Mouse (Mus musculus): ENCODE measurements around the gene Fam20a. TPM values are rescaled to one million over a fixed set of nuclear protein-coding genes. Genes with fewer than 3 reads are reported as not detected.

Gene Fam20a
- polyA plus RNA-seq, 1 experiment from 2014 or later = 3.0 TPM

- Histone ChIP-seq H3K4me3 (ENCODE audit: low read depth, low read length) (no peak overlapping the region), H3K4me1 (replicated peaks; ENCODE audit: control insufficient read depth, insufficient read depth, low read length) (0 out of 2 replicates have a peak, but pooled peaks cover under 1% of the 10 kb centered on the region), H3K36me3 (ENCODE audit: control insufficient read depth, insufficient read depth, low read length) (no peaks in the 10 kb centered on the region), H3K4me2 (replicated peaks; ENCODE audit: low read depth, low read length) (no peak overlapping the region), H3K27me3 (ENCODE audit: control insufficient read depth, insufficient read depth, low read length) (no peaks in the 10 kb centered on the region), H3K9me3 (ENCODE audit: control insufficient read depth, low read length) (no peaks in the 10 kb centered on the region), H3K27ac (ENCODE audit: low read depth, low read length) (no peak overlapping the region), H3K9ac (ENCODE audit: low read depth, low read length) (no peak overlapping the region)
- ATAC-seq (ENCODE audit: low FRiP score) = no peak
- no peak for DNase-seq (ENCODE audit: low spot score)
- 60% methylated on average over 3 of the region's 3 CpGs for WGBS
Measured at GRCm38 (mm10) chr11:109707442-109707841, 14.6 kb downstream of the Fam20a start.

- no peak overlapping the region for H3K27ac ChIP-seq (ENCODE audit: low read depth, low read length)
- no peak overlapping the region for H3K4me3 ChIP-seq (ENCODE audit: low read depth, low read length)
- WGBS = 81% methylated on average over 4 of the region's 4 CpGs
- H3K27me3 ChIP-seq (ENCODE audit: control insufficient read depth, insufficient read depth, low read length) = no peaks in the 10 kb centered on the region
- no peaks in the 10 kb centered on the region for H3K36me3 ChIP-seq (ENCODE audit: control insufficient read depth, insufficient read depth, low read length)
- no peak for ATAC-seq (ENCODE audit: low FRiP score)
- no peaks in the 10 kb centered on the region for H3K9me3 ChIP-seq (ENCODE audit: control insufficient read depth, low read length)
- no peak overlapping the region for H3K9ac ChIP-seq (ENCODE audit: low read depth, low read length)
- no peak for DNase-seq (ENCODE audit: low spot score)
- no peak overlapping the region for H3K4me2 ChIP-seq (replicated peaks; ENCODE audit: low read depth, low read length)
- H3K4me1 ChIP-seq (replicated peaks; ENCODE audit: control insufficient read depth, insufficient read depth, low read length) = 0 out of 2 replicates have a peak, but pooled peaks cover 3% of the 10 kb centered on the region
Measured at GRCm38 (mm10) chr11:109706586-109706985, 15.5 kb downstream of the Fam20a start.

GRCm38 (mm10) chr11:109706055-109706412, 16.0 kb downstream of the Fam20a start:
- ATAC-seq (ENCODE audit: low FRiP score) (no peak), DNase-seq (ENCODE audit: low spot score) (no peak)
- Histone ChIP-seq H3K27me3 (ENCODE audit: control insufficient read depth, insufficient read depth, low read length) (no peaks in the 10 kb centered on the region), H3K4me3 (ENCODE audit: low read depth, low read length) (no peak overlapping the region), H3K9ac (ENCODE audit: low read depth, low read length) (no peak overlapping the region), H3K4me1 (replicated peaks; ENCODE audit: control insufficient read depth, insufficient read depth, low read length) (0 out of 2 replicates have a peak, but pooled peaks cover 3% of the 10 kb centered on the region), H3K27ac (ENCODE audit: low read depth, low read length) (no peak overlapping the region), H3K4me2 (replicated peaks; ENCODE audit: low read depth, low read length) (no peak overlapping the region), H3K36me3 (ENCODE audit: control insufficient read depth, insufficient read depth, low read length) (no peaks in the 10 kb centered on the region), H3K9me3 (ENCODE audit: control insufficient read depth, low read length) (no peaks in the 10 kb centered on the region)
- WGBS = 73% methylated on average over 9 of the region's 9 CpGs

GRCm38 (mm10) chr11:109705336-109706054, 16.6 kb downstream of the Fam20a start:
- DNase-seq (ENCODE audit: low spot score) (no peak), ATAC-seq (ENCODE audit: low FRiP score) (no peak)
- Histone ChIP-seq H3K4me1 (replicated peaks; ENCODE audit: control insufficient read depth, insufficient read depth, low read length) (0 out of 2 replicates have a peak, but pooled peaks cover 3% of the 10 kb centered on the region), H3K4me2 (replicated peaks; ENCODE audit: low read depth, low read length) (no peak overlapping the region), H3K27ac (ENCODE audit: low read depth, low read length) (no peak overlapping the region), H3K9me3 (ENCODE audit: control insufficient read depth, low read length) (no peaks in the 10 kb centered on the region), H3K9ac (ENCODE audit: low read depth, low read length) (no peak overlapping the region), H3K27me3 (ENCODE audit: control insufficient read depth, insufficient read depth, low read length) (no peaks in the 10 kb centered on the region), H3K36me3 (ENCODE audit: control insufficient read depth, insufficient read depth, low read length) (no peaks in the 10 kb centered on the region), H3K4me3 (ENCODE audit: low read depth, low read length) (no peak overlapping the region)
- 84% methylated on average over 9 of the region's 9 CpGs for WGBS

GRCm38 (mm10) chr11:109704311-109705205, 17.5 kb downstream of the Fam20a start:
- H3K9me3 ChIP-seq (ENCODE audit: control insufficient read depth, low read length) = no peaks in the 10 kb centered on the region
- 89% methylated on average over 22 of the region's 22 CpGs for WGBS

GRCm38 (mm10) chr11:109703845-109704244, 18.2 kb downstream of the Fam20a start:
- no peak for DNase-seq (ENCODE audit: low spot score)
- 83% methylated on average over 9 of the region's 9 CpGs for WGBS

More at GRCm38 (mm10) chr11:109704311-109705205, 17.5 kb downstream of the Fam20a start:
- no peak for ATAC-seq (ENCODE audit: low FRiP score)
- no peaks in the 10 kb centered on the region for H3K27me3 ChIP-seq (ENCODE audit: control insufficient read depth, insufficient read depth, low read length)
- no peak overlapping the region for H3K27ac ChIP-seq (ENCODE audit: low read depth, low read length)
- no peak overlapping the region for H3K4me3 ChIP-seq (ENCODE audit: low read depth, low read length)
- H3K4me2 ChIP-seq (replicated peaks; ENCODE audit: low read depth, low read length) = no peak overlapping the region
- H3K36me3 ChIP-seq (ENCODE audit: control insufficient read depth, insufficient read depth, low read length) = no peaks in the 10 kb centered on the region
- 0 out of 2 replicates have a peak, but pooled peaks cover 3% of the 10 kb centered on the region for H3K4me1 ChIP-seq (replicated peaks; ENCODE audit: control insufficient read depth, insufficient read depth, low read length)
- no peak overlapping the region for H3K9ac ChIP-seq (ENCODE audit: low read depth, low read length)
- no peak for DNase-seq (ENCODE audit: low spot score)

GRCm38 (mm10) chr11:109702031-109702815, 19.9 kb downstream of the Fam20a start:
- no peaks in the 10 kb centered on the region for H3K36me3 ChIP-seq (ENCODE audit: control insufficient read depth, insufficient read depth, low read length)
- 0 out of 2 replicates have a peak, but pooled peaks cover 3% of the 10 kb centered on the region for H3K4me1 ChIP-seq (replicated peaks; ENCODE audit: control insufficient read depth, insufficient read depth, low read length)
- no peak overlapping the region for H3K4me2 ChIP-seq (replicated peaks; ENCODE audit: low read depth, low read length)
- H3K27ac ChIP-seq (ENCODE audit: low read depth, low read length) = no peak overlapping the region
- no peak overlapping the region for H3K9ac ChIP-seq (ENCODE audit: low read depth, low read length)
- 42% methylated on average over 10 of the region's 10 CpGs for WGBS
- no peak overlapping the region for H3K4me3 ChIP-seq (ENCODE audit: low read depth, low read length)
- ATAC-seq (ENCODE audit: low FRiP score) (no peak), DNase-seq (ENCODE audit: low spot score) (no peak)
- no peaks in the 10 kb centered on the region for H3K27me3 ChIP-seq (ENCODE audit: control insufficient read depth, insufficient read depth, low read length)
- H3K9me3 ChIP-seq (ENCODE audit: control insufficient read depth, low read length) = no peaks in the 10 kb centered on the region

More at GRCm38 (mm10) chr11:109703845-109704244, 18.2 kb downstream of the Fam20a start:
- Histone ChIP-seq H3K4me1 (replicated peaks; ENCODE audit: control insufficient read depth, insufficient read depth, low read length) (0 out of 2 replicates have a peak, but pooled peaks cover 3% of the 10 kb centered on the region), H3K27me3 (ENCODE audit: control insufficient read depth, insufficient read depth, low read length) (no peaks in the 10 kb centered on the region), H3K27ac (ENCODE audit: low read depth, low read length) (no peak overlapping the region), H3K4me3 (ENCODE audit: low read depth, low read length) (no peak overlapping the region), H3K9ac (ENCODE audit: low read depth, low read length) (no peak overlapping the region), H3K9me3 (ENCODE audit: control insufficient read depth, low read length) (no peaks in the 10 kb centered on the region), H3K4me2 (replicated peaks; ENCODE audit: low read depth, low read length) (no peak overlapping the region), H3K36me3 (ENCODE audit: control insufficient read depth, insufficient read depth, low read length) (no peaks in the 10 kb centered on the region)
- no peak for ATAC-seq (ENCODE audit: low FRiP score)

GRCm38 (mm10) chr11:109700761-109701160, 21.3 kb downstream of the Fam20a start:
- H3K9me3 ChIP-seq (ENCODE audit: control insufficient read depth, low read length) = no peaks in the 10 kb centered on the region
- H3K4me3 ChIP-seq (ENCODE audit: low read depth, low read length) = no peak overlapping the region
- ATAC-seq (ENCODE audit: low FRiP score) = no peak
- H3K27me3 ChIP-seq (ENCODE audit: control insufficient read depth, insufficient read depth, low read length) = no peaks in the 10 kb centered on the region
- H3K9ac ChIP-seq (ENCODE audit: low read depth, low read length) = no peak overlapping the region
- 83% methylated on average over 6 of the region's 6 CpGs for WGBS
- H3K27ac ChIP-seq (ENCODE audit: low read depth, low read length) = no peak overlapping the region
- H3K4me1 ChIP-seq (replicated peaks; ENCODE audit: control insufficient read depth, insufficient read depth, low read length) = 0 out of 2 replicates have a peak, but pooled peaks cover 3% of the 10 kb centered on the region
- no peak for DNase-seq (ENCODE audit: low spot score)
- no peak overlapping the region for H3K4me2 ChIP-seq (replicated peaks; ENCODE audit: low read depth, low read length)
- no peaks in the 10 kb centered on the region for H3K36me3 ChIP-seq (ENCODE audit: control insufficient read depth, insufficient read depth, low read length)
